Mouse (Mus musculus): ENCODE measurements around the gene Ttc25. TPM values are rescaled to one million over a fixed set of nuclear protein-coding genes. Genes with fewer than 3 reads are reported as not detected.
"Not testable (repeated sequence)": the region's sequence is repeated elsewhere in the genome, so short reads cannot be mapped to it uniquely, and the experiment has no call there.

Gene Ttc25
- polyA plus RNA-seq, 1 experiment from 2014 or later, result 2.9 TPM

- Histone ChIP-seq H3K27me3 (ENCODE audit: control insufficient read depth, insufficient read depth, low read depth, low read length) (no peaks in the 10 kb centered on the region), H3K27ac (ENCODE audit: low read length) (no peak overlapping the region), H3K4me2 (ENCODE audit: low read length) (no peak overlapping the region), H3K4me1 (ENCODE audit: control insufficient read depth, insufficient read depth, low read length) (peaks cover 5% of the 10 kb centered on the region; the same call in 1 of the 2 replicates), H3K4me3 (ENCODE audit: low read depth, low read length) (no peak overlapping the region), H3K9me3 (replicated peaks; ENCODE audit: control insufficient read depth, low read length, poor library complexity, severe bottlenecking) (no peaks in the 10 kb centered on the region), H3K36me3 (ENCODE audit: control insufficient read depth, insufficient read depth, low read length) (no peaks in the 10 kb centered on the region), H3K9ac (ENCODE audit: low read depth, low read length) (no peak overlapping the region)
- ATAC-seq, result no peak
- WGBS, result 81% methylated on average over 9 of the region's 9 CpGs
Observed at GRCm38 (mm10) chr11:100609997-100610680, 64.7 kb downstream of the Ttc25 start.

- WGBS, result 93% methylated on average over 6 of the region's 6 CpGs
- H3K9me3 ChIP-seq (replicated peaks; ENCODE audit: control insufficient read depth, low read length, poor library complexity, severe bottlenecking), result no peaks in the 10 kb centered on the region
- H3K9ac ChIP-seq (ENCODE audit: low read depth, low read length), result no peak overlapping the region
- H3K27me3 ChIP-seq (ENCODE audit: control insufficient read depth, insufficient read depth, low read depth, low read length), result no peaks in the 10 kb centered on the region
- no peak overlapping the region for H3K4me2 ChIP-seq (ENCODE audit: low read length)
- H3K36me3 ChIP-seq (ENCODE audit: control insufficient read depth, insufficient read depth, low read length), result no peaks in the 10 kb centered on the region
- H3K4me1 ChIP-seq (ENCODE audit: control insufficient read depth, insufficient read depth, low read length), result peaks cover 3% of the 10 kb centered on the region; the same call in 1 of the 2 replicates
- H3K4me3 ChIP-seq (ENCODE audit: low read depth, low read length), result no peak overlapping the region
- no peak for ATAC-seq
- H3K27ac ChIP-seq (ENCODE audit: low read length), result no peak overlapping the region
Observed at GRCm38 (mm10) chr11:100611627-100612026, 66.2 kb downstream of the Ttc25 start.

GRCm38 (mm10) chr11:100613241-100613640 lies 67.8 kb downstream of the Ttc25 start:
- no peak overlapping the region for H3K9ac ChIP-seq (ENCODE audit: low read depth, low read length)
- no peaks in the 10 kb centered on the region for H3K9me3 ChIP-seq (replicated peaks; ENCODE audit: control insufficient read depth, low read length, poor library complexity, severe bottlenecking)
- H3K27ac ChIP-seq (ENCODE audit: low read length), result no peak overlapping the region
- H3K4me3 ChIP-seq (ENCODE audit: low read depth, low read length), result no peak overlapping the region
- no peaks in the 10 kb centered on the region for H3K27me3 ChIP-seq (ENCODE audit: control insufficient read depth, insufficient read depth, low read depth, low read length)
- H3K36me3 ChIP-seq (ENCODE audit: control insufficient read depth, insufficient read depth, low read length), result no peaks in the 10 kb centered on the region
- no peak overlapping the region for H3K4me2 ChIP-seq (ENCODE audit: low read length)
- 95% methylated on average over 3 of the region's 3 CpGs for WGBS
- H3K4me1 ChIP-seq (ENCODE audit: control insufficient read depth, insufficient read depth, low read length), result peaks cover 11% of the 10 kb centered on the region
- no peak for ATAC-seq

- H3K9ac ChIP-seq (ENCODE audit: low read depth, low read length), result no peak overlapping the region
- no peaks in the 10 kb centered on the region for H3K27me3 ChIP-seq (ENCODE audit: control insufficient read depth, insufficient read depth, low read depth, low read length)
- H3K9me3 ChIP-seq (replicated peaks; ENCODE audit: control insufficient read depth, low read length, poor library complexity, severe bottlenecking), result no peaks in the 10 kb centered on the region
- H3K4me3 ChIP-seq (ENCODE audit: low read depth, low read length), result no peak overlapping the region
- WGBS, result 90% methylated on average over 5 of the region's 5 CpGs
- H3K4me1 ChIP-seq (ENCODE audit: control insufficient read depth, insufficient read depth, low read length), result peaks cover 16% of the 10 kb centered on the region
- no peak for ATAC-seq
- no peak overlapping the region for H3K27ac ChIP-seq (ENCODE audit: low read length)
- no peaks in the 10 kb centered on the region for H3K36me3 ChIP-seq (ENCODE audit: control insufficient read depth, insufficient read depth, low read length)
- no peak overlapping the region for H3K4me2 ChIP-seq (ENCODE audit: low read length)
Observed at GRCm38 (mm10) chr11:100616332-100616731, 70.9 kb downstream of the Ttc25 start.

GRCm38 (mm10) chr11:100616836-100617235 lies 71.4 kb downstream of the Ttc25 start:
- not testable (repeated sequence) for H3K27ac ChIP-seq (ENCODE audit: low read length); H3K9ac ChIP-seq (ENCODE audit: low read depth, low read length); H3K9me3 ChIP-seq (replicated peaks; ENCODE audit: control insufficient read depth, low read length, poor library complexity, severe bottlenecking); ATAC-seq; H3K27me3 ChIP-seq (ENCODE audit: control insufficient read depth, insufficient read depth, low read depth, low read length); H3K4me3 ChIP-seq (ENCODE audit: low read depth, low read length); H3K36me3 ChIP-seq (ENCODE audit: control insufficient read depth, insufficient read depth, low read length); H3K4me2 ChIP-seq (ENCODE audit: low read length)
- H3K4me1 ChIP-seq (ENCODE audit: control insufficient read depth, insufficient read depth, low read length), result peaks cover 16% of the 10 kb centered on the region
- 96% methylated on average over 7 of the region's 7 CpGs for WGBS

- 85% methylated on average over 4 of the region's 4 CpGs for WGBS
- no peak for ATAC-seq
- Histone ChIP-seq H3K4me3 (ENCODE audit: low read depth, low read length) (no peak overlapping the region), H3K9ac (ENCODE audit: low read depth, low read length) (no peak overlapping the region), H3K4me2 (ENCODE audit: low read length) (peak overlapping the region; percentile 82; the same call in 1 of the 2 replicates), H3K27me3 (ENCODE audit: control insufficient read depth, insufficient read depth, low read depth, low read length) (no peaks in the 10 kb centered on the region), H3K4me1 (ENCODE audit: control insufficient read depth, insufficient read depth, low read length) (peaks cover 18% of the 10 kb centered on the region), H3K36me3 (ENCODE audit: control insufficient read depth, insufficient read depth, low read length) (no peaks in the 10 kb centered on the region), H3K9me3 (replicated peaks; ENCODE audit: control insufficient read depth, low read length, poor library complexity, severe bottlenecking) (no peaks in the 10 kb centered on the region), H3K27ac (ENCODE audit: low read length) (no peak overlapping the region)
Observed at GRCm38 (mm10) chr11:100617480-100617879, 72.1 kb downstream of the Ttc25 start.

GRCm38 (mm10) chr11:100618761-100619484 lies 73.5 kb downstream of the Ttc25 start, which contains the start of gene Nkiras2:
Gene Nkiras2 (plus strand): TSS chr11:100619244.
- no peaks in the 10 kb centered on the region for H3K9me3 ChIP-seq (replicated peaks; ENCODE audit: control insufficient read depth, low read length, poor library complexity, severe bottlenecking)
- H3K36me3 ChIP-seq (ENCODE audit: control insufficient read depth, insufficient read depth, low read length), result no peaks in the 10 kb centered on the region
- peak within 1 kb of the TSS; percentile 87 for H3K4me2 ChIP-seq (ENCODE audit: low read length)
- H3K4me1 ChIP-seq (ENCODE audit: control insufficient read depth, insufficient read depth, low read length), result peaks cover 24% of the 10 kb centered on the region
- peak within 1 kb of the TSS; percentile 85 for H3K4me3 ChIP-seq (ENCODE audit: low read depth, low read length)
- ATAC-seq, result peak; percentile 71
- no peaks in the 10 kb centered on the region for H3K27me3 ChIP-seq (ENCODE audit: control insufficient read depth, insufficient read depth, low read depth, low read length)
- peak within 1 kb of the TSS; percentile 87 for H3K9ac ChIP-seq (ENCODE audit: low read depth, low read length)
- under 1% methylated on average over 36 of the region's 36 CpGs for WGBS
- peak within 1 kb of the TSS; percentile 96 for H3K27ac ChIP-seq (ENCODE audit: low read length)

- Histone ChIP-seq H3K27me3 (ENCODE audit: control insufficient read depth, insufficient read depth, low read depth, low read length) (no peaks in the 10 kb centered on the region), H3K9ac (ENCODE audit: low read depth, low read length) (peak overlapping the region; percentile 87), H3K36me3 (ENCODE audit: control insufficient read depth, insufficient read depth, low read length) (no peaks in the 10 kb centered on the region), H3K4me1 (ENCODE audit: control insufficient read depth, insufficient read depth, low read length) (peaks cover 29% of the 10 kb centered on the region), H3K27ac (ENCODE audit: low read length) (peak overlapping the region; percentile 96), H3K9me3 (replicated peaks; ENCODE audit: control insufficient read depth, low read length, poor library complexity, severe bottlenecking) (no peaks in the 10 kb centered on the region), H3K4me3 (ENCODE audit: low read depth, low read length) (peak overlapping the region; percentile 85), H3K4me2 (ENCODE audit: low read length) (peak overlapping the region; percentile 87)
- 0% methylated on average over 40 of the region's 40 CpGs for WGBS
- peak; percentile 97 for ATAC-seq
Observed at GRCm38 (mm10) chr11:100619485-100619975, 74.1 kb downstream of the Ttc25 start.

- H3K9me3 ChIP-seq (replicated peaks; ENCODE audit: control insufficient read depth, low read length, poor library complexity, severe bottlenecking), result no peaks in the 10 kb centered on the region
- WGBS, result under 1% methylated on average over 11 of the region's 11 CpGs
- peak within 1 kb of the TSS; percentile 85 for H3K4me3 ChIP-seq (ENCODE audit: low read depth, low read length)
- peak within 1 kb of the TSS; percentile 87 for H3K4me2 ChIP-seq (ENCODE audit: low read length)
- no peaks in the 10 kb centered on the region for H3K27me3 ChIP-seq (ENCODE audit: control insufficient read depth, insufficient read depth, low read depth, low read length)
- H3K9ac ChIP-seq (ENCODE audit: low read depth, low read length), result peak within 1 kb of the TSS; percentile 87
- peak; percentile 13; the same call in 1 of the 2 replicates for ATAC-seq
- no peaks in the 10 kb centered on the region for H3K36me3 ChIP-seq (ENCODE audit: control insufficient read depth, insufficient read depth, low read length)
- H3K4me1 ChIP-seq (ENCODE audit: control insufficient read depth, insufficient read depth, low read length), result peaks cover 29% of the 10 kb centered on the region
- H3K27ac ChIP-seq (ENCODE audit: low read length), result peak within 1 kb of the TSS; percentile 96
Observed at GRCm38 (mm10) chr11:100619982-100620381, 74.6 kb downstream of the Ttc25 start, which contains the start of gene Dnajc7. Gene Dnajc7 (minus strand): TSS chr11:100620168.
